Mouse (Mus musculus): ENCODE results near the gene Slc27a3. TPM values are rescaled to one million over a fixed set of nuclear protein-coding genes. Genes with fewer than 3 reads are reported as not detected.

The Slc27a3 gene
- polyA plus RNA-seq, 1 experiment from 2014 or later, result 16.0 TPM

- Histone ChIP-seq H3K27me3 (replicated peaks; ENCODE audit: insufficient read depth, low read length) (no peaks in the 10 kb centered on the region), H3K4me1 (ENCODE audit: insufficient read depth, low read depth, low read length) (peaks cover 25% of the 10 kb centered on the region; the same call in 1 of the 2 replicates), H3K4me2 (replicated peaks; ENCODE audit: low read depth, low read length) (peak overlapping the region; percentile 92), H3K36me3 (ENCODE audit: insufficient read depth, low read length) (no peaks in the 10 kb centered on the region), H3K4me3 (ENCODE audit: low read depth, low read length) (peak overlapping the region; percentile 65), H3K9ac (replicated peaks; ENCODE audit: low read depth) (no peak overlapping the region), H3K9me3 (ENCODE audit: low read length) (no peaks in the 10 kb centered on the region), H3K27ac (ENCODE audit: low read length) (peak overlapping the region; percentile 98; the same call in 1 of the 2 replicates)
- DNase-seq (ENCODE audit: low spot score) (peak; percentile 11), ATAC-seq (no peak)
- 26% methylated on average over 2 of the region's 2 CpGs for WGBS
- TF ChIP-seq EP300 (IDR thresholded peaks at IDR 0.05), result no peak
Measured at GRCm38 (mm10) chr3:90432348-90432747, 42.6 kb upstream of the Slc27a3 start.

- no peak overlapping the region for H3K9ac ChIP-seq (replicated peaks; ENCODE audit: low read depth)
- H3K27me3 ChIP-seq (replicated peaks; ENCODE audit: insufficient read depth, low read length), result no peaks in the 10 kb centered on the region
- peaks cover 25% of the 10 kb centered on the region; the same call in 1 of the 2 replicates for H3K4me1 ChIP-seq (ENCODE audit: insufficient read depth, low read depth, low read length)
- 81% methylated on average over 3 of the region's 3 CpGs for WGBS
- ATAC-seq, result no peak
- no peak overlapping the region for H3K4me3 ChIP-seq (ENCODE audit: low read depth, low read length)
- H3K4me2 ChIP-seq (replicated peaks; ENCODE audit: low read depth, low read length), result no peak overlapping the region
- TF ChIP-seq CTCF (IDR thresholded peaks at IDR 0.05), result no peak
- no peak for TF ChIP-seq EP300 (IDR thresholded peaks at IDR 0.05)
- H3K27ac ChIP-seq (ENCODE audit: low read length), result no peak overlapping the region
- DNase-seq (ENCODE audit: low spot score), result no peak
- no peaks in the 10 kb centered on the region for H3K36me3 ChIP-seq (ENCODE audit: insufficient read depth, low read length)
- H3K9me3 ChIP-seq (ENCODE audit: low read length), result no peaks in the 10 kb centered on the region
Measured at GRCm38 (mm10) chr3:90429576-90429975, 39.8 kb upstream of the Slc27a3 start.

GRCm38 (mm10) chr3:90428186-90428585 lies 38.4 kb upstream of the Slc27a3 start:
- no peak overlapping the region for H3K4me3 ChIP-seq (ENCODE audit: low read depth, low read length)
- peak; percentile 33 for DNase-seq (ENCODE audit: low spot score)
- TF ChIP-seq EP300 (IDR thresholded peaks at IDR 0.05) (no peak), CTCF (IDR thresholded peaks at IDR 0.05) (no peak)
- no peak for ATAC-seq
- no peak overlapping the region for H3K4me2 ChIP-seq (replicated peaks; ENCODE audit: low read depth, low read length)
- H3K27me3 ChIP-seq (replicated peaks; ENCODE audit: insufficient read depth, low read length), result no peaks in the 10 kb centered on the region
- H3K9ac ChIP-seq (replicated peaks; ENCODE audit: low read depth), result no peak overlapping the region
- no peak overlapping the region for H3K27ac ChIP-seq (ENCODE audit: low read length)
- H3K4me1 ChIP-seq (ENCODE audit: insufficient read depth, low read depth, low read length), result peaks cover 22% of the 10 kb centered on the region; the same call in 1 of the 2 replicates
- H3K9me3 ChIP-seq (ENCODE audit: low read length), result no peaks in the 10 kb centered on the region
- WGBS, result 59% methylated on average over 6 of the region's 6 CpGs
- H3K36me3 ChIP-seq (ENCODE audit: insufficient read depth, low read length), result peaks cover under 1% of the 10 kb centered on the region; the same call in 1 of the 2 replicates

GRCm38 (mm10) chr3:90427574-90427973 lies 37.8 kb upstream of the Slc27a3 start:
- Histone ChIP-seq H3K4me1 (ENCODE audit: insufficient read depth, low read depth, low read length) (peaks cover 22% of the 10 kb centered on the region; the same call in 1 of the 2 replicates), H3K4me3 (ENCODE audit: low read depth, low read length) (no peak overlapping the region), H3K27me3 (replicated peaks; ENCODE audit: insufficient read depth, low read length) (no peaks in the 10 kb centered on the region), H3K4me2 (replicated peaks; ENCODE audit: low read depth, low read length) (no peak overlapping the region), H3K36me3 (ENCODE audit: insufficient read depth, low read length) (peaks cover 3% of the 10 kb centered on the region; the same call in 1 of the 2 replicates), H3K9ac (replicated peaks; ENCODE audit: low read depth) (no peak overlapping the region), H3K9me3 (ENCODE audit: low read length) (no peaks in the 10 kb centered on the region), H3K27ac (ENCODE audit: low read length) (no peak overlapping the region)
- DNase-seq (ENCODE audit: low spot score) (peak; percentile 23), ATAC-seq (no peak)
- 100% methylated on average over 1 of the region's 1 CpGs for WGBS
- TF ChIP-seq CTCF (IDR thresholded peaks at IDR 0.05), result no peak
- TF ChIP-seq EP300 (IDR thresholded peaks at IDR 0.05), result no peak

- Histone ChIP-seq H3K4me1 (ENCODE audit: insufficient read depth, low read depth, low read length) (peaks cover 11% of the 10 kb centered on the region; the same call in 1 of the 2 replicates), H3K4me2 (replicated peaks; ENCODE audit: low read depth, low read length) (no peak overlapping the region), H3K36me3 (ENCODE audit: insufficient read depth, low read length) (peaks cover 3% of the 10 kb centered on the region; the same call in 1 of the 2 replicates), H3K4me3 (ENCODE audit: low read depth, low read length) (no peak overlapping the region), H3K9me3 (ENCODE audit: low read length) (no peaks in the 10 kb centered on the region), H3K27me3 (replicated peaks; ENCODE audit: insufficient read depth, low read length) (no peaks in the 10 kb centered on the region), H3K27ac (ENCODE audit: low read length) (no peak overlapping the region), H3K9ac (replicated peaks; ENCODE audit: low read depth) (no peak overlapping the region)
- ATAC-seq (no peak), DNase-seq (ENCODE audit: low spot score) (no peak)
- TF ChIP-seq CTCF (IDR thresholded peaks at IDR 0.05) (no peak), EP300 (IDR thresholded peaks at IDR 0.05) (no peak)
- WGBS, result 80% methylated on average over 2 of the region's 2 CpGs
Measured at GRCm38 (mm10) chr3:90425499-90425898, 35.8 kb upstream of the Slc27a3 start.

GRCm38 (mm10) chr3:90423549-90423948 lies 33.8 kb upstream of the Slc27a3 start:
- H3K36me3 ChIP-seq (ENCODE audit: insufficient read depth, low read length), result peaks cover 3% of the 10 kb centered on the region; the same call in 1 of the 2 replicates
- no peak overlapping the region for H3K9ac ChIP-seq (replicated peaks; ENCODE audit: low read depth)
- no peak overlapping the region for H3K4me2 ChIP-seq (replicated peaks; ENCODE audit: low read depth, low read length)
- H3K27ac ChIP-seq (ENCODE audit: low read length), result no peak overlapping the region
- TF ChIP-seq EP300 (IDR thresholded peaks at IDR 0.05) (no peak), CTCF (IDR thresholded peaks at IDR 0.05) (no peak)
- ATAC-seq (no peak), DNase-seq (ENCODE audit: low spot score) (no peak)
- no peak overlapping the region for H3K4me3 ChIP-seq (ENCODE audit: low read depth, low read length)
- no peaks in the 10 kb centered on the region for H3K9me3 ChIP-seq (ENCODE audit: low read length)
- H3K4me1 ChIP-seq (ENCODE audit: insufficient read depth, low read depth, low read length), result peaks cover 5% of the 10 kb centered on the region; the same call in 1 of the 2 replicates
- no peaks in the 10 kb centered on the region for H3K27me3 ChIP-seq (replicated peaks; ENCODE audit: insufficient read depth, low read length)

GRCm38 (mm10) chr3:90420696-90421095 lies 31.0 kb upstream of the Slc27a3 start:
- H3K27ac ChIP-seq (ENCODE audit: low read length), result no peak overlapping the region
- no peak for DNase-seq (ENCODE audit: low spot score)
- H3K9ac ChIP-seq (replicated peaks; ENCODE audit: low read depth), result no peak overlapping the region
- H3K9me3 ChIP-seq (ENCODE audit: low read length), result no peaks in the 10 kb centered on the region
- H3K27me3 ChIP-seq (replicated peaks; ENCODE audit: insufficient read depth, low read length), result no peaks in the 10 kb centered on the region
- H3K36me3 ChIP-seq (ENCODE audit: insufficient read depth, low read length), result peaks cover 9% of the 10 kb centered on the region; the same call in 1 of the 2 replicates
- no peak for ATAC-seq
- TF ChIP-seq CTCF (IDR thresholded peaks at IDR 0.05) (no peak), EP300 (IDR thresholded peaks at IDR 0.05) (no peak)
- H3K4me3 ChIP-seq (ENCODE audit: low read depth, low read length), result no peak overlapping the region
- H3K4me1 ChIP-seq (ENCODE audit: insufficient read depth, low read depth, low read length), result no peaks in the 10 kb centered on the region; the same call in 1 of the 2 replicates
- WGBS, result 79% methylated on average over 6 of the region's 6 CpGs
- H3K4me2 ChIP-seq (replicated peaks; ENCODE audit: low read depth, low read length), result no peak overlapping the region

Data from lung, postnatal 0 days (tissue).